Mouse (Mus musculus) layer of hippocampus, postnatal 10 days (tissue): ENCODE measurements around the gene Msl1. TPM values are rescaled to one million over a fixed set of nuclear protein-coding genes. Genes with fewer than 3 reads are reported as not detected.

Experiments
- DNase-seq, 2 experiments: peaks; one replicate each; pipeline ENCODE4 v3.0.0; 2021; ENCODE audit warnings: low spot score in 2 of 2
- long read RNA-seq: library from polyadenylated mRNA; stranded (forward); transcript quantifications from one replicate; pipeline ENCODE4 v2.0.0, GENCODE M21; 2023
- total RNA-seq, 2 experiments: library from RNA; stranded (reverse); gene quantifications; 2 replicates each; pipeline ENCODE4 v1.2.3; 2021

Gene Msl1
- total RNA-seq = 100 to 1,000 TPM; 147 to 157 TPM
- long read RNA-seq, transcript Msl1-203 (3 exons, 2,091 nt) = major isoform, 9 of 22 reads
- long read RNA-seq, partial matches to known transcripts = 3 of 22 reads
- long read RNA-seq, other reads (novel, unspliced or antisense) = 9 of 22 reads

DNA sequence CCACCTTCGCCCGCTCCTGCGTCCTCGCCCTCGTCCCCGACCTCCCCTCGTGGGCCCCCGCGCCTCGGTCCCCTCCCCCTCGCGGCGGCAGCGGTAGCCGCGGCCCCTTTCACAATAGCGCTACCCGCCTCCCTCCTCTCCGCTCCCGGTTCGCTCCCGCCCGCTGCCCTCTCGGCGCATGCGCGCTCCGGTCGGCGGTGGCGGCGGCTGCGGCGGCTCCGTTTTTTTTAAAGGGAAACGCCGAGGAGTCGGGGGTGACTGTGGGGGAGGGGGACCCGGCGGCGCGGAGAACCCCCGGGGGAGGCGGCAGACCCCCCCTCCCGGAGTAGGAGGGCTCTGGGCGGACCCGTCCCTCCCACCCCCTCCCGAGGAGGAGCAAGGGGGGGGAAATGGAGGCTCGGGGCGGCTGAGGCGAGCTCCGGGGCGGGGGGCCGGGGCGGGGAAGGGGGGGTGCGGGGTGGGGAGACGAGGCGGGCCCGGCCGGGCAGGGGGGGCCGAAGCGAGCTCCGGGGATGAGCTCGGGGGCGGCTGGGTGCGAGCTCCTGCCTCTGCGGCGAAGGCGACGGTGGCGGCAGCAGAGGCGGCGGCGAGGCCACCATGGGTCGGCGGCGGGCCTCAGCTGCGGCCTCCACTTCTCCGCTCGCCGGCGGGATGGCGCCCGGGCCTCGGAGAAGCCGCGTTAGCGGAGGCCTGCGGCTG, at the start of gene Msl1:
Gene Msl1 (plus strand): TSS at position 502 of the 699 bp plus-strand sequence.
- DNase-seq = peak; percentile 87 to 94

DNA sequence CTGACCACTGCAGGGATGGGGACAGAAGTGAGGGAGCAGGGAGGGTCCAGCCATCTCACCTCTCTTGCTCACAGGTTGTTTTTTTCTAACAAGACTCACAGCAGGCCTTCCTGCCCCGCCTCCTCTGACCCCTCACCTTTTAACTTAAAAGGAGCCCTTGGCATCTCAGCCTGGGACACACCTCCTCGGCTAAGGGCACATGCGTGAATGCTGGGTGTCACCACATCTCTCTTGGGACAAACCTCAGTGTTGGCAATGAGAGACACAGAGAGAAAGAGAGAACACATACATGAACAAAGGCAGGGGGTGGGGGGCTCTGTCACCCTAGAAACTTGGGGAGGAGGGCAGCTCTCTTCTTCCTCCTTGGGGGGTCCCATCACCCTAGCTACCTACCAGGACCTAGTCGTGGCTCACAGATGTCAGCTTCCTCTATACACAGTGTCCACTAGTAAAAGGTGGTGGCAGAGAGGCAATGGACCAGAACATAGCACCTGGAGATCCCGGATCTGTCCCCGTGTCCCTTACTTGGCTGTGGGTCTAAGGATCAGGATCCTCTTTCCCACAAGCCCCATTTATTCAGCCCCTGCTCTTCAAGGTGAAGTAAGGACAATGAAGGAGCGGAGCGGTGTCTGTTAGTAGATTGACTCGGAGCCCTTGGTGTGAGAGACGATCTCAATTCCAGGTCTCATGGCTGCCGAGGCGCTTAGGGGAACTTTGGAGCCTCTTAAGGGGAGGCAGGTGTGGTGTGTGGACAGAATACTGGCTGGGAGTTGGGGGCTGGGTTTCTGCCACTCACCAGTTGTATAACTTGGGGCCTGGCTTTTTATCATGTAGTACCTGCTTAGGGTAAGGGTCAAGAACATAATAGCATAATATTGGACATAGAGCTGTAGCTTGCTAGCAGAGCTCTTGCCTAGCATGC, 49.1 kb upstream of the Msl1 start:
- DNase-seq = no peak

GRCm38 (mm10) chr11:98746855-98747693, 48.2 kb upstream of the Msl1 start:
- peak; percentile 81 to 88 for DNase-seq

GRCm38 (mm10) chr11:98747804-98748505, 47.4 kb upstream of the Msl1 start:
- peak; percentile 40 to 53 for DNase-seq

GRCm38 (mm10) chr11:98748506-98749416, 46.6 kb upstream of the Msl1 start:
- peak; percentile 66 to 77 for DNase-seq

DNA sequence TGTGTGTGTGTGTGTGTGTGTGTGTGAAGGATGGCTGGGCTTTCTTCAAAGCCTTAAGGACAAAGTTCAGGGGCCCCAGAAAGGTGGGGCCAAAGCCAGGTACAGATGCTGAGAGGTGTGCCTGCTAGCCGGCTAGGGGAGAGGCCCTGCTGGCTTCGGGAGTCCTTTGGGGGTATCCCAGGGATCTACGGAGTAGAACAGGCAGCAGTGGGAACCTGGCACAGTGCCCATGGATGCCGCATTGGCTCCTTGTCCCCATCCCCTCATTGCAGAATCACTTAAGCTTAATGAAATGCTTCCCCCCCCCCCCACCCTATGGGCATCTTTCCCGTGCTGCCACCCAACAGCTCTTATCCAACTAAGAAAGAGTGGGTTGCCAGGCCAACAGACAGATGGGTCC, 45.6 kb upstream of the Msl1 start:
- DNase-seq = peak; percentile 67 to 77

GRCm38 (mm10) chr11:98750351-98751201, 44.7 kb upstream of the Msl1 start:
- peak; percentile 84 to 90 for DNase-seq

- no peak for DNase-seq
Observed at GRCm38 (mm10) chr11:98751221-98751782, 44.0 kb upstream of the Msl1 start.

- DNase-seq = peak in 1 of 2 experiments; percentile 13
Observed at GRCm38 (mm10) chr11:98752562-98753140, 42.7 kb upstream of the Msl1 start.

- no peak for DNase-seq
Observed at GRCm38 (mm10) chr11:98753264-98753663, 42.1 kb upstream of the Msl1 start.

DNA sequence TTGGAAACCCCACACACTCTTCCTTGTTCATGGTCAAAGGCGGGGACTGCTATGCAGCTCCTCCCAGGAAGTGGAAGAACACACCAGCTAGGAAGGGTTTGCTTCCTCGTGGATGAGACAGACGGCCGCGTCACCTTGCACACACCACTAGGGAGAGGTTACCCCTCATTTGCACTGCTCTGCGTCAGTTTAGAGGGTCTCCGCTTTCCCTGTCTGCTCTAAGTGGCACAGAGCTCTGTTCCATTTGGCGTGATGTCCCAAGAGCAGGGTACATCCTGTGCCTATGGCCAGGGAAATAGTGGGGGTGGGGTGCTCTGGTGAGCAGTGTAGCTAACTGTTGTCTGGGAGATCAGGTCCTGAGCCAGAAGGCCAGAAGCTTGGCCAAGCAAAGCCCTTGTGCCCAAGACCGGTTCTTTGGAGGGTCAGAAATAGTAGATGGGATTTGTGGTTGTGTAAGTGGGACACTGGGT, 41.1 kb upstream of the Msl1 start:
- DNase-seq = peak in 1 of 2 experiments; percentile 56

GRCm38 (mm10) chr11:98754621-98755181, 40.6 kb upstream of the Msl1 start:
- peak; percentile 83 to 85 for DNase-seq

DNA sequence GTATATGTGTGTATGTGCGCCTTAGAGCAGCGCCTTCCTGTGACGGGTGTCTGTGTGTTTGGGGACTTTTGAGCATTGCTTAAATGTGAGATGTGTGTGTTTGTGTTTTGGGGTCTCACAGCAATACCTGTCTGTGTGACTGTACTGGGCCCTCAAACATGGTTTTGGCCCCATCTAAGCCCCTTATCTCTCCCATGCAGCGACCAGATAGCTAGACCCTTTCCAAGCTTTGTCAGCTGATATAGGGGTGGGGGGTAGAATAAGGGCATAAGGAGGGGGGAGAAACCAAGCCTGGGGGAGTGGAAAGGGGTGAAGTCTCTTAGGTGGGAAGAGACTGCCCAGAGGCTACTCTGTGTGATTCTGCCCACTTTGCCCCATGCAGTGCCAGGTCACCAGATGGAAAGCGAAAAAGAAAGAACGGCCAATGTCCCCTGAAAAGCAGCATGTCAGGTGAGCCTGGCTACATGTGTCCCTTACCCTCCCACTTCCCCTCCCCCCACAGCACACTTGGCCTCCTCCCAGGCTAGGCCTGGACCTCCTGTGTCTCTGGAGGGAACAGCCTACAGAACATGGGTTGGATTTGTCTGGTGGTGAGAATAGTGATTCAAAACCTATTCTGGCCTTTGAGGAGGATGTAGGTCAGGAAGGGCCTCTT, 39.5 kb upstream of the Msl1 start:
- no peak for DNase-seq

DNA sequence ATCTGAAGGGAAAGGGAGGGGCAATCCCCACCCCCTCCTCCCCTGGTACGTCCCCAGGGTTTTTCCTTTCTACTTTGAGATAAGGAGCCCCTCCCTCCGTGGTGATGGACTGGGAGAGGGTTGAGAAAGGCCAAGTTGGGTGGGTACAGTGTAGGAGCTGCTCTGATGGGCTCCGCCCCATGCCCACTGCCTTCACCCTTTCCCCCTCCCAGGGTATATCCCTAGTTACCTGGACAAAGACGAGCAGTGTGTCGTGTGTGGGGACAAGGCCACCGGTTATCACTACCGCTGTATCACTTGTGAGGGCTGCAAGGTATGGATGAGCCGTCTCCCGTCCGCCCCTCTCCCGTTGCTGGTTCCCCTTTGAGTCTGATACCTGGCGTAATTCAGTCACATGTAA, 38.6 kb upstream of the Msl1 start:
- DNase-seq = no peak

GRCm38 (mm10) chr11:98761939-98762338, 33.4 kb upstream of the Msl1 start:
- no peak for DNase-seq

DNA sequence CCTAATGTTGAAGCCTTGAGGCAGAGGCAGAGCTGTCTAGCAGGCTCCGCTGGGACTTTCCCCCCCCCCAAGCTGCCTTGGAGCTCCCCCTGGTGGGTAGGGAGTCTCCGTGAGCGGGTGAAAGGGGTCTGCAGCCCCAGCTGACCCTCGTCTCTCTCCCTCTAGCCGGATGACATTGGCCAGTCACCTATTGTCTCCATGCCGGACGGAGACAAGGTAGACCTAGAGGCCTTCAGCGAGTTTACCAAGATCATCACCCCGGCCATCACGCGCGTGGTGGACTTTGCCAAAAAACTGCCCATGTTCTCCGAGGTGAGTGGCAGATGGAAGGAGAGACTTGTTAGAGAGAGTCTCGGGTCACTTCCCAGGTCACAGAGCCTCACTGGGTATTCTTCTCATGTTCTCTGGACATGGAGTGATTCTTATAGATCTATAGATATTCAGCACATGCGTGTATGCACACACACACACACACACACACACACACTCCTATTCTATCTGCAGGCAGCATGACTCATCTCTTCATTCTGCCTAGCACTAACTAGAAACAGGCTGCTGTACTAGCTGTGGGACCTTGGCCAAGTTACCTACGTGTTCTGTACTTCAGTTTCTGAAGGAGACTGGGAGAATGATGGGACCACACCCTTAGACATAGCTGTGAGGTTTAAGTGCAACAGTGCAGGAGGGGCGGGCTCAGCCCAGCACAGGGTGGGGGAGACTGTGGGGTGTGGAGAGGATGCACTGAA, 32.4 kb upstream of the Msl1 start:
- peak in 1 of 2 experiments; percentile 49 for DNase-seq
